Mouse (Mus musculus) cerebellum, adult 2 months (tissue): Measurements from ENCODE around the gene Gm3278. TPM values are rescaled to one million over a fixed set of nuclear protein-coding genes. Genes with fewer than 3 reads are reported as not detected.
"Not testable (repeated sequence)": the region's sequence is repeated elsewhere in the genome, so short reads cannot be mapped to it uniquely, and the experiment has no call there.

ENCODE experiments used
- DNase-seq, 2 experiments: peaks; one replicate each; pipeline ENCODE4 v3.0.0; 2021
- H3K27ac ChIP-seq: fragments of 200-500 bp; 2 replicates; pipeline ENCODE4 v1.5.1; 2012; ENCODE audit warnings: low read length, control low read depth, inconsistent platforms; ENCODE audit not compliant: insufficient read depth
- H3K27me3 ChIP-seq: fragments of 200-500 bp; 2 replicates; pipeline ENCODE4 v1.6.1; 2012; ENCODE audit warnings: inconsistent platforms, mild to moderate bottlenecking, low read length, moderate library complexity; ENCODE audit not compliant: control insufficient read depth, insufficient read depth
- H3K4me1 ChIP-seq: fragments of 200-500 bp; 2 replicates; pipeline ENCODE4 v1.6.1; 2011; ENCODE audit warnings: low read length; ENCODE audit not compliant: control insufficient read depth, insufficient read depth
- H3K4me3 ChIP-seq: fragments of 200-500 bp; replicated peaks from 2 replicates; pipeline ENCODE3; 2011; ENCODE audit warnings: mild to moderate bottlenecking, low read depth, low read length, control low read depth; ENCODE audit not compliant: insufficient read depth
- WGBS: fragments of 180-500 bp; shearing (Covaris S2); methylation state at CpG from one replicate; pipeline ENCODE4 v1.1.7; 2018; 5-methylcytosine and 5-hydroxymethylcytosine counted together
- polyA plus RNA-seq: library from polyadenylated mRNA; depleted of rRNA; stranded (reverse); fragments of >200 nt; gene quantifications from 2 replicates; pipeline ENCODE4 v1.2.3, GENCODE M21; 2012; rRNA removed

The Gm3278 gene
- polyA plus RNA-seq: 0.25 TPM in 1 of 2 replicates, not detected in the other

- DNase-seq, H3K4me1 ChIP-seq, H3K4me3 ChIP-seq, H3K27me3 ChIP-seq, H3K27ac ChIP-seq: not testable (repeated sequence)
- WGBS: no CpG with 5 or more reads among the region's 3 CpGs
Observed at GRCm38 (mm10) chr14:4892116-4892515, at the start of gene Gm3278. TSS of gene Gm3278 (plus strand) at chr14:4892416.

GRCm38 (mm10) chr14:4855299-4855980, 36.8 kb upstream of the Gm3278 start, which contains the start of gene Gm3264:
TSS of gene Gm3264 (plus strand) at chr14:4855576.
- WGBS: 10% methylated on average over 42 of the region's 59 CpGs
- DNase-seq: peak in 1 of 2 experiments; percentile 6
- not testable (repeated sequence) for H3K27me3 ChIP-seq, H3K4me1 ChIP-seq, H3K4me3 ChIP-seq, H3K27ac ChIP-seq

Other genes starting within 250 kb of the Gm3278 start
- gene Gm3239, start 228.2 kb upstream of the Gm3278 start, polyA plus RNA-seq: 0.67 and 1.0 TPM in 2 replicates
- not detected in 2 replicates for gene Gm7876, start 183.2 kb upstream of the Gm3278 start, polyA plus RNA-seq
- gene Gm3252, start 165.6 kb upstream of the Gm3278 start, polyA plus RNA-seq: 1.7 and 1.8 TPM in 2 replicates
- gene Gm9602, start 116.1 kb upstream of the Gm3278 start, polyA plus RNA-seq: not detected in 2 replicates
- not detected in 2 replicates for gene Gm3269, start 54.3 kb upstream of the Gm3278 start, polyA plus RNA-seq
- gene Gm3264, start 36.8 kb upstream of the Gm3278 start, polyA plus RNA-seq: 0.19 and 0.88 TPM in 2 replicates
- not detected in 2 replicates for gene Gm8297, start 91.5 kb downstream of the Gm3278 start, polyA plus RNA-seq
- gene Gm3298, start 123.5 kb downstream of the Gm3278 start, polyA plus RNA-seq: 0.27 TPM in 1 of 2 replicates, not detected in the other
- not detected in 2 replicates for gene 4930555G01Rik, start 158.2 kb downstream of the Gm3278 start, polyA plus RNA-seq
- 1.9 and 2.5 TPM in 2 replicates for gene Gm8281, start 178.6 kb downstream of the Gm3278 start, polyA plus RNA-seq
- gene Gm8279, start 239.1 kb downstream of the Gm3278 start, polyA plus RNA-seq: not detected in 2 replicates